In genomic region chr6:88860914-88861313, GRCm38 (mm10) we compare ENCODE assay signal across 10 mouse cellular contexts. TPM values are rescaled to one million over a fixed set of nuclear protein-coding genes. Genes with fewer than 3 reads are reported as not detected.
DNase-seq lines count a peak whose midpoint lies in the region; ATAC-seq and TF ChIP-seq lines count a peak whose summit lies in the region.
"Had no signal": no experiment of that assay in that cellular context is flagged by ENCODE, and none has a peak within 500 bp of the region (broad histone marks: within the 10 kb centered on the region; RNA-seq: fewer than 3 reads in every experiment).

No protein-coding gene starts in this region.

- peak overlapping the region; percentile 10; the same call in 1 of the 2 replicates for H3K27ac ChIP-seq in gastrocnemius, adult 2 months
- H3K27ac ChIP-seq: embryonic facial prominence, embryonic 15.5 days; liver, embryonic 15.5 days had no signal

- intact Hi-C loops in gastrocnemius, adult 2 months (cut with DNase I) = no loop called here
- intact Hi-C loops in gastrocnemius, postnatal 36 days (cut with DNase I) = no loop called here
- intact Hi-C loops in left cerebral cortex, postnatal 4 days (cut with DNase I) = no loop called here

- ATAC-seq in erythroid progenitor cell, adult 5-6 weeks (replicated peaks; ENCODE audit: low FRiP score, poor library complexity, severe bottlenecking) = peak; percentile 79
- ATAC-seq in megakaryocyte, adult 5-6 weeks (ENCODE audit: poor library complexity, severe bottlenecking) = peak; percentile 84

- TF ChIP-seq CTCF in gastrocnemius, adult 2 months (IDR thresholded peaks at IDR 0.05) = peak; percentile 63

- H3K4me3 ChIP-seq in gastrocnemius, adult 2 months = no peak overlapping the region
- H3K4me3 ChIP-seq: embryonic facial prominence, embryonic 15.5 days; liver, embryonic 15.5 days had no signal

- peak; percentile 37 for DNase-seq in gastrocnemius, adult 2 months
- no peak for DNase-seq in gastrocnemius, postnatal 36 days
- DNase-seq in 3T3-L1 (ENCODE audit: low read depth, low spot score) = peak; percentile 93
- peak; percentile 71 for DNase-seq in Muller cell, postnatal 12 days (ENCODE audit: inconsistent ontology term)
- no peak for DNase-seq in right cerebral cortex, adult 18-20 months
- DNase-seq in left cerebral cortex, postnatal 4 days = no peak

RNA-seq across cellular contexts. Expression of gene Podxl2, which starts 13.9 kb away (rescaled TPM):
- total RNA-seq in gastrocnemius, adult 2 months (2021) = 10 to 100 TPM; 48.5 to 55.1 TPM
- total RNA-seq in gastrocnemius, postnatal 36 days (2021) = 10 to 100 TPM; 45.1 to 50.5 TPM
- not detected in 2 replicates for total RNA-seq in erythroid progenitor cell, adult 5-6 weeks (2015; ENCODE audit: low replicate concordance)
- total RNA-seq in erythroid progenitor cell, adult 5-6 weeks (2017; ENCODE audit: low replicate concordance) = 12.3 TPM in 1 of 2 replicates, not detected in the other
- not detected in 2 replicates for total RNA-seq in megakaryocyte, adult 5-6 weeks (2015)
- total RNA-seq in megakaryocyte, adult 5-6 weeks (2017) = 0.16 and 0.40 TPM in 2 replicates
- total RNA-seq in left cerebral cortex, postnatal 4 days (2021) = 100 to 1,000 TPM; 494 to 504 TPM

RNA-seq across cellular contexts. Expression of gene Abtb1, which starts 19.1 kb away (rescaled TPM):
- 10 to 100 TPM; 16.9 to 22.7 TPM for total RNA-seq in gastrocnemius, adult 2 months (2021)
- 10 to 100 TPM; 19.2 to 21.0 TPM for total RNA-seq in gastrocnemius, postnatal 36 days (2021)
- total RNA-seq in erythroid progenitor cell, adult 5-6 weeks (2015; ENCODE audit: low replicate concordance) = 49.4 and 49.9 TPM in 2 replicates
- total RNA-seq in erythroid progenitor cell, adult 5-6 weeks (2017; ENCODE audit: low replicate concordance) = 112 and 178 TPM in 2 replicates
- total RNA-seq in megakaryocyte, adult 5-6 weeks (2015) = 22.8 TPM in 2 replicates
- total RNA-seq in megakaryocyte, adult 5-6 weeks (2017) = 104 TPM in 2 replicates
- total RNA-seq in left cerebral cortex, postnatal 4 days (2021) = 10 to 100 TPM; 23.2 to 25.3 TPM

RNA-seq across cellular contexts. Expression of gene Mcm2, which starts 37.7 kb away (rescaled TPM):
- 1 to 10 TPM; 6.6 to 7.5 TPM for total RNA-seq in gastrocnemius, adult 2 months (2021)
- total RNA-seq in gastrocnemius, postnatal 36 days (2021) = 1 to 10 TPM; 4.2 to 5.6 TPM
- total RNA-seq in erythroid progenitor cell, adult 5-6 weeks (2015; ENCODE audit: low replicate concordance) = 111 and 119 TPM in 2 replicates
- 159 and 169 TPM in 2 replicates for total RNA-seq in erythroid progenitor cell, adult 5-6 weeks (2017; ENCODE audit: low replicate concordance)
- 45.4 and 47.7 TPM in 2 replicates for total RNA-seq in megakaryocyte, adult 5-6 weeks (2015)
- 77.2 TPM in 2 replicates for total RNA-seq in megakaryocyte, adult 5-6 weeks (2017)
- 10 to 100 TPM; 12.5 to 14.3 TPM for total RNA-seq in left cerebral cortex, postnatal 4 days (2021)

RNA-seq across cellular contexts. Expression of gene Tpra1, which starts 41.1 kb away (rescaled TPM):
- 10 to 100 TPM; 25.5 to 26.1 TPM for total RNA-seq in gastrocnemius, adult 2 months (2021)
- total RNA-seq in gastrocnemius, postnatal 36 days (2021) = 10 to 100 TPM; 24.4 to 27.4 TPM
- total RNA-seq in erythroid progenitor cell, adult 5-6 weeks (2015; ENCODE audit: low replicate concordance) = 47.9 and 70.8 TPM in 2 replicates
- 71.2 and 104 TPM in 2 replicates for total RNA-seq in erythroid progenitor cell, adult 5-6 weeks (2017; ENCODE audit: low replicate concordance)
- 24.0 and 26.1 TPM in 2 replicates for total RNA-seq in megakaryocyte, adult 5-6 weeks (2015)
- total RNA-seq in megakaryocyte, adult 5-6 weeks (2017) = 32.4 and 35.5 TPM in 2 replicates
- total RNA-seq in left cerebral cortex, postnatal 4 days (2021) = 10 to 100 TPM; 37.2 to 41.2 TPM

Comparison
In these comparisons a context has a peak if more than half of its experiments do, and no peak if none do; other contexts are left out.
1. DNase-seq: peak in gastrocnemius, adult 2 months (single experiment), 3T3-L1 (single experiment) and Muller cell, postnatal 12 days (single experiment); none in gastrocnemius, postnatal 36 days (0 of 2), right cerebral cortex, adult 18-20 months (single experiment) and left cerebral cortex, postnatal 4 days (single experiment).
2. RNA of gene Podxl2, which starts 13.9 kb away (total RNA-seq): 494 to 504 TPM in left cerebral cortex, postnatal 4 days; 48.5 to 55.1 TPM in gastrocnemius, adult 2 months, 45.1 to 50.5 TPM in gastrocnemius, postnatal 36 days, 12.3 TPM in erythroid progenitor cell, adult 5-6 weeks and 0.16 to 0.40 TPM in megakaryocyte, adult 5-6 weeks; every median in the first group is over 4 times any median in the second.